Mouse (Mus musculus) c-Kit-positive CD71-negative TER-119-negative erythroid progenitor cells, embryonic 14.5 days (primary cell): ENCODE results near the gene Cd2bp2.
A peak's percentile ranks its signal among the peaks of the same experiment; 100 is the strongest.

Experiments
- DNase-seq: peaks from one replicate; pipeline ENCODE4 v3.0.0-alpha.2; 2013; ENCODE audit warnings: low read depth

The Cd2bp2 gene

GRCm38 (mm10) chr7:127195544-127196295 is at the start of gene Cd2bp2:
TSS of gene Cd2bp2 (minus strand) at chr7:127196050.
- DNase-seq, result peak; percentile 94

GRCm38 (mm10) chr7:127244658-127245510 is 49.0 kb upstream of the Cd2bp2 start:
- DNase-seq, result no peak

GRCm38 (mm10) chr7:127243870-127244657 is 48.2 kb upstream of the Cd2bp2 start, which contains the start of gene Zfp771:
TSS of gene Zfp771 (plus strand) at chr7:127244274.
- peak; percentile 90 for DNase-seq

GRCm38 (mm10) chr7:127243361-127243867 is 47.6 kb upstream of the Cd2bp2 start:
- DNase-seq, result no peak

- DNase-seq, result no peak
These were observed 38.9 kb upstream of the Cd2bp2 start for GRCm38 (mm10) chr7:127234777-127235176.

- no peak for DNase-seq
These were observed 37.9 kb upstream of the Cd2bp2 start for GRCm38 (mm10) chr7:127233765-127234164.

GRCm38 (mm10) chr7:127233368-127233749 is 37.5 kb upstream of the Cd2bp2 start:
- no peak for DNase-seq

- peak; percentile 62 for DNase-seq
These were observed 36.9 kb upstream of the Cd2bp2 start, which contains the start of the genes Zfp553 and Sept1 for GRCm38 (mm10) chr7:127232622-127233367. TSS of gene Zfp553 (plus strand) at chr7:127233061. TSS of gene Sept1 (minus strand) at chr7:127233130.

GRCm38 (mm10) chr7:127231826-127232621 is 36.2 kb upstream of the Cd2bp2 start:
- no peak for DNase-seq

- DNase-seq, result no peak
These were observed 35.5 kb upstream of the Cd2bp2 start for GRCm38 (mm10) chr7:127231376-127231775.

- peak; percentile 94 for DNase-seq
These were observed 32.9 kb upstream of the Cd2bp2 start for GRCm38 (mm10) chr7:127228615-127229303.

- DNase-seq, result no peak
These were observed 29.5 kb upstream of the Cd2bp2 start for GRCm38 (mm10) chr7:127225147-127225995.

GRCm38 (mm10) chr7:127224616-127225015 is 28.8 kb upstream of the Cd2bp2 start:
- DNase-seq, result no peak

- no peak for DNase-seq
These were observed 27.9 kb upstream of the Cd2bp2 start for GRCm38 (mm10) chr7:127223515-127224478.

GRCm38 (mm10) chr7:127223106-127223505 is 27.3 kb upstream of the Cd2bp2 start:
- DNase-seq, result no peak

GRCm38 (mm10) chr7:127220440-127220839 is 24.6 kb upstream of the Cd2bp2 start:
- DNase-seq, result no peak

GRCm38 (mm10) chr7:127218670-127219069 is 22.8 kb upstream of the Cd2bp2 start:
- DNase-seq, result no peak
